Mouse (Mus musculus): Measurements from ENCODE around the gene Cdh16.

GRCm38 (mm10) chr8:104640831-104641370 is 16.7 kb upstream of the Cdh16 start:
- TF ChIP-seq CTCF (IDR thresholded peaks at IDR 0.05; ENCODE audit: extremely low read depth, insufficient read depth, low read length) (no peak), POLR2A (IDR thresholded peaks at IDR 0.05; ENCODE audit: extremely low read depth, insufficient read depth, low read length) (no peak)

Data from cortical plate, adult 2 months (tissue).